Mouse (Mus musculus): ENCODE data around the gene Aak1. TPM values are rescaled to one million over a fixed set of nuclear protein-coding genes. Genes with fewer than 3 reads are reported as not detected.
"Not testable (repeated sequence)": the region's sequence is repeated elsewhere in the genome, so short reads cannot be mapped to it uniquely, and the experiment has no call there.

The Aak1 gene
- polyA plus RNA-seq, 1 experiment: 59.2 TPM

GRCm38 (mm10) chr6:87016916-87017315 is 167.6 kb downstream of the Aak1 start:
- 81% methylated on average over 4 of the region's 4 CpGs for WGBS
- Histone ChIP-seq H3K36me3 (ENCODE audit: control insufficient read depth, insufficient read depth, low read length) (peaks cover 31% of the 10 kb centered on the region), H3K4me1 (replicated peaks; ENCODE audit: control insufficient read depth, insufficient read depth, low read length) (no peaks in the 10 kb centered on the region), H3K27me3 (ENCODE audit: control insufficient read depth, insufficient read depth, low read length) (no peaks in the 10 kb centered on the region), H3K4me3 (ENCODE audit: control insufficient read depth, insufficient read depth, low read length) (no peak overlapping the region), H3K27ac (ENCODE audit: control insufficient read depth, insufficient read depth, low read length) (no peak overlapping the region)
- peak; percentile 56 for DNase-seq
- TF ChIP-seq POLR2A (IDR thresholded peaks at IDR 0.05; ENCODE audit: control insufficient read depth, extremely low read depth, insufficient read depth, low read length, poor library complexity) (no peak), CTCF (IDR thresholded peaks at IDR 0.05; ENCODE audit: borderline replicate concordance, control insufficient read depth, extremely low read depth, insufficient read depth, low read length, poor library complexity) (no peak)

DNA sequence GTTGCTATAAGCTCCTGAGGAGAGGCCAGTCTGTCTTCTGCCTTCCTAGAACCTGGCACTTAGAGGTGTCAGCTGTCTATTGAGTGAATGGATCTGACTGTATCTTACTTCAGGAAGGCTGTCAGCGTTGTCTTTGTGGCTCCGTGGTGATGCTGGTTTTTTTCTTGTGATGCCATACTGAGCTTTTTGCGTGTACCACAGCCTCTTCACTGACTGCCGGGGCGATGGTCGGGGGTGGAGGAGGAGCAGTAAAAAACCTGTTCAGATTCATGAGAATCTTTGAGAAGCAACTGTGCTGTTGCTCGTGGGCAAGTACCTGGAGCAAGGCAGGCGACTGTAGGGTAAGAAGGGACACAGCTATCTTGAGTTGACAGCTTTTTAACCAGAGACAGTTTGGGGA is 169.6 kb downstream of the Aak1 start:
- H3K27me3 ChIP-seq (ENCODE audit: control insufficient read depth, insufficient read depth, low read length): no peaks in the 10 kb centered on the region
- H3K4me1 ChIP-seq (replicated peaks; ENCODE audit: control insufficient read depth, insufficient read depth, low read length): no peaks in the 10 kb centered on the region
- peaks cover 44% of the 10 kb centered on the region for H3K36me3 ChIP-seq (ENCODE audit: control insufficient read depth, insufficient read depth, low read length)
- 93% methylated on average over 8 of the region's 8 CpGs for WGBS
- H3K4me3 ChIP-seq (ENCODE audit: control insufficient read depth, insufficient read depth, low read length): no peak overlapping the region
- H3K27ac ChIP-seq (ENCODE audit: control insufficient read depth, insufficient read depth, low read length): no peak overlapping the region
- TF ChIP-seq CTCF (IDR thresholded peaks at IDR 0.05; ENCODE audit: borderline replicate concordance, control insufficient read depth, extremely low read depth, insufficient read depth, low read length, poor library complexity) (no peak), POLR2A (IDR thresholded peaks at IDR 0.05; ENCODE audit: control insufficient read depth, extremely low read depth, insufficient read depth, low read length, poor library complexity) (no peak)
- no peak for DNase-seq

DNA sequence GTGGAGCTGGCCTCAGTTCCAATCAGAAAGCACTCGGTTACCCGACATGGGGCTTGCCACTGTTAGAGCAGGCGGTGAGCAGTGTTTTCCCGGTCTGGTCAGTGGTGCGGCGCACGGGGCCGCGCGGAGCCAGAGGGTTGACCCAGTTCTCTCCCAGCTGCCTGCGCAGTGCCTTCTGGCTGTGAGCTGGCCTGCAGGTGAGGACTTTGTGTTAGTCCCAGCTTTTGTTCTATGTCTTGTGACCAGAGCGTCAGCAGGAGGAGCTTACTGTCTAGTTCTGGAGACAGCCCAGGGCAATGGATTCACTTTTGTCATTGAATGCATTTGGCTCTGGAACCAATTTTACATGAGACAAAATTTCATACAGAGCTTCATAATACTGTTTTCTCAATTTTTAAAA is 172.5 kb downstream of the Aak1 start:
- DNase-seq: no peak
- TF ChIP-seq POLR2A (IDR thresholded peaks at IDR 0.05; ENCODE audit: control insufficient read depth, extremely low read depth, insufficient read depth, low read length, poor library complexity) (no peak), CTCF (IDR thresholded peaks at IDR 0.05; ENCODE audit: borderline replicate concordance, control insufficient read depth, extremely low read depth, insufficient read depth, low read length, poor library complexity) (no peak)
- Histone ChIP-seq H3K4me3 (ENCODE audit: control insufficient read depth, insufficient read depth, low read length) (no peak overlapping the region), H3K36me3 (ENCODE audit: control insufficient read depth, insufficient read depth, low read length) (peaks cover 63% of the 10 kb centered on the region), H3K27ac (ENCODE audit: control insufficient read depth, insufficient read depth, low read length) (no peak overlapping the region), H3K27me3 (ENCODE audit: control insufficient read depth, insufficient read depth, low read length) (no peaks in the 10 kb centered on the region), H3K4me1 (replicated peaks; ENCODE audit: control insufficient read depth, insufficient read depth, low read length) (no peaks in the 10 kb centered on the region)
- 98% methylated on average over 12 of the region's 12 CpGs for WGBS

GRCm38 (mm10) chr6:87026980-87027379 is 177.7 kb downstream of the Aak1 start:
- H3K27me3 ChIP-seq (ENCODE audit: control insufficient read depth, insufficient read depth, low read length): no peaks in the 10 kb centered on the region
- WGBS: 79% methylated on average over 7 of the region's 7 CpGs
- no peak for DNase-seq
- no peaks in the 10 kb centered on the region for H3K4me1 ChIP-seq (replicated peaks; ENCODE audit: control insufficient read depth, insufficient read depth, low read length)
- TF ChIP-seq CTCF (IDR thresholded peaks at IDR 0.05; ENCODE audit: borderline replicate concordance, control insufficient read depth, extremely low read depth, insufficient read depth, low read length, poor library complexity): no peak
- no peak for TF ChIP-seq POLR2A (IDR thresholded peaks at IDR 0.05; ENCODE audit: control insufficient read depth, extremely low read depth, insufficient read depth, low read length, poor library complexity)
- H3K36me3 ChIP-seq (ENCODE audit: control insufficient read depth, insufficient read depth, low read length): peaks cover 32% of the 10 kb centered on the region
- H3K27ac ChIP-seq (ENCODE audit: control insufficient read depth, insufficient read depth, low read length): no peak overlapping the region
- H3K4me3 ChIP-seq (ENCODE audit: control insufficient read depth, insufficient read depth, low read length): no peak overlapping the region

- Histone ChIP-seq H3K4me1 (replicated peaks; ENCODE audit: control insufficient read depth, insufficient read depth, low read length) (no peaks in the 10 kb centered on the region), H3K4me3 (ENCODE audit: control insufficient read depth, insufficient read depth, low read length) (no peak overlapping the region), H3K27me3 (ENCODE audit: control insufficient read depth, insufficient read depth, low read length) (no peaks in the 10 kb centered on the region), H3K36me3 (ENCODE audit: control insufficient read depth, insufficient read depth, low read length) (peaks cover 19% of the 10 kb centered on the region), H3K27ac (ENCODE audit: control insufficient read depth, insufficient read depth, low read length) (no peak overlapping the region)
- TF ChIP-seq CTCF (IDR thresholded peaks at IDR 0.05; ENCODE audit: borderline replicate concordance, control insufficient read depth, extremely low read depth, insufficient read depth, low read length, poor library complexity): no peak
- DNase-seq: no peak
These were observed 179.6 kb downstream of the Aak1 start for GRCm38 (mm10) chr6:87028881-87029280.

GRCm38 (mm10) chr6:87031310-87031709 is 182.0 kb downstream of the Aak1 start:
- WGBS: 96% methylated on average over 7 of the region's 7 CpGs
- H3K4me1 ChIP-seq (replicated peaks; ENCODE audit: control insufficient read depth, insufficient read depth, low read length); H3K4me3 ChIP-seq (ENCODE audit: control insufficient read depth, insufficient read depth, low read length); DNase-seq; H3K27ac ChIP-seq (ENCODE audit: control insufficient read depth, insufficient read depth, low read length); H3K27me3 ChIP-seq (ENCODE audit: control insufficient read depth, insufficient read depth, low read length); H3K36me3 ChIP-seq (ENCODE audit: control insufficient read depth, insufficient read depth, low read length): not testable (repeated sequence)

DNA sequence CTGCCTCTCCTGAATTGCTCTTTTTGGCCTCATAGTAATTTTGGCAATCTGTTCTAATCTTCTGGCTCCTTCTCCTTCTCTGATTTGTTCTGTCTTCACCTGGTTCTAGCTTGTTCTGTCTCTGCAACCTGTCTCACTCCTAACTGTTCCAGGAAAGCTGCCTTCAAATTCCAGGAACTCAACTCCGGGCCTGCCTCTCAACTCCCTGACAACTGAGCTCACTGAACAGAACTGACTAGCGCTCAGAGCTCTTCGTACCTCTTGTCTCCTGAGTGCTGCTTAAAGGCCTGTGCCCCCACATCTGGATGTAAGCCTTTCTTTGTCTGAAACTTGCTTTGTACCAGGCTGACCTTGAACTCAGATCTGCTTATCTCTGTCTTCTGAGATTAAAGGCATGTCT is 183.1 kb downstream of the Aak1 start:
- Histone ChIP-seq H3K27ac (ENCODE audit: control insufficient read depth, insufficient read depth, low read length) (no peak overlapping the region), H3K36me3 (ENCODE audit: control insufficient read depth, insufficient read depth, low read length) (no peaks in the 10 kb centered on the region; the same call in 1 of the 2 replicates)
- TF ChIP-seq CTCF (IDR thresholded peaks at IDR 0.05; ENCODE audit: borderline replicate concordance, control insufficient read depth, extremely low read depth, insufficient read depth, low read length, poor library complexity): no peak
- TF ChIP-seq POLR2A (IDR thresholded peaks at IDR 0.05; ENCODE audit: control insufficient read depth, extremely low read depth, insufficient read depth, low read length, poor library complexity): no peak

More for the DNA sequence above, 183.1 kb downstream of the Aak1 start:
- no peak overlapping the region for H3K4me3 ChIP-seq (ENCODE audit: control insufficient read depth, insufficient read depth, low read length)
- WGBS: 89% methylated on average over 3 of the region's 3 CpGs
- H3K4me1 ChIP-seq (replicated peaks; ENCODE audit: control insufficient read depth, insufficient read depth, low read length): no peaks in the 10 kb centered on the region
- H3K27me3 ChIP-seq (ENCODE audit: control insufficient read depth, insufficient read depth, low read length): no peaks in the 10 kb centered on the region
- no peak for DNase-seq

Measured in thymus, adult 2 months (tissue).